Mouse (Mus musculus): ENCODE measurements around the gene Txlna.

Gene Txlna

GRCm38 (mm10) chr4:129640638-129641467, at the start of gene Txlna:
Gene Txlna (minus strand): TSS chr4:129641065.
- peak; percentile 87 for DNase-seq (ENCODE audit: low spot score)

- DNase-seq (ENCODE audit: low spot score) = no peak
These were observed 43.7 kb upstream of the Txlna start for GRCm38 (mm10) chr4:129684531-129684930.

- DNase-seq (ENCODE audit: low spot score) = no peak
These were observed 43.1 kb upstream of the Txlna start for GRCm38 (mm10) chr4:129683901-129684493.

- no peak for DNase-seq (ENCODE audit: low spot score)
These were observed 41.0 kb upstream of the Txlna start for GRCm38 (mm10) chr4:129681837-129682236.

- no peak for DNase-seq (ENCODE audit: low spot score)
These were observed 32.1 kb upstream of the Txlna start for GRCm38 (mm10) chr4:129672878-129673449.

- peak; percentile 86 for DNase-seq (ENCODE audit: low spot score)
These were observed 31.4 kb upstream of the Txlna start, which contains the start of gene Kpna6 for GRCm38 (mm10) chr4:129672083-129672877. Gene Kpna6 (minus strand): TSS chr4:129672767.

GRCm38 (mm10) chr4:129671491-129672082, 30.7 kb upstream of the Txlna start:
- DNase-seq (ENCODE audit: low spot score) = peak; percentile 42

GRCm38 (mm10) chr4:129662255-129662813, 21.5 kb upstream of the Txlna start:
- DNase-seq (ENCODE audit: low spot score) = no peak

GRCm38 (mm10) chr4:129661584-129661983, 20.7 kb upstream of the Txlna start:
- no peak for DNase-seq (ENCODE audit: low spot score)

- no peak for DNase-seq (ENCODE audit: low spot score)
These were observed 13.9 kb upstream of the Txlna start for GRCm38 (mm10) chr4:129654770-129655169.

- DNase-seq (ENCODE audit: low spot score) = no peak
These were observed 9.5 kb upstream of the Txlna start for GRCm38 (mm10) chr4:129650359-129650758.

- DNase-seq (ENCODE audit: low spot score) = no peak
These were observed 7.8 kb upstream of the Txlna start for GRCm38 (mm10) chr4:129648656-129649055.

GRCm38 (mm10) chr4:129645204-129645603, 4.3 kb upstream of the Txlna start:
- no peak for DNase-seq (ENCODE audit: low spot score)

GRCm38 (mm10) chr4:129641756-129642155, 891 bp upstream of the Txlna start:
- DNase-seq (ENCODE audit: low spot score) = no peak

- peak; percentile 37 for DNase-seq (ENCODE audit: low spot score)
These were observed 696 bp downstream of the Txlna start for GRCm38 (mm10) chr4:129640101-129640637.

- DNase-seq (ENCODE audit: low spot score) = no peak
These were observed 1.6 kb downstream of the Txlna start for GRCm38 (mm10) chr4:129639221-129639620.

- no peak for DNase-seq (ENCODE audit: low spot score)
These were observed 7.0 kb downstream of the Txlna start for GRCm38 (mm10) chr4:129633852-129634251.

GRCm38 (mm10) chr4:129631867-129632266, 9.0 kb downstream of the Txlna start:
- DNase-seq (ENCODE audit: low spot score) = no peak

GRCm38 (mm10) chr4:129630944-129631343, 9.9 kb downstream of the Txlna start:
- DNase-seq (ENCODE audit: low spot score) = no peak

- DNase-seq (ENCODE audit: low spot score) = no peak
These were observed 14.8 kb downstream of the Txlna start for GRCm38 (mm10) chr4:129626035-129626434.

- DNase-seq (ENCODE audit: low spot score) = no peak
These were observed 15.4 kb downstream of the Txlna start for GRCm38 (mm10) chr4:129625496-129625895.
